Mouse (Mus musculus) frontal cortex, adult (tissue): ENCODE measurements around the gene Exoc2.
A peak's percentile ranks its signal among the peaks of the same experiment; 100 is the strongest.

ENCODE experiments used
- ATAC-seq: cut with Nextera tagmentation; 2 replicates; pipeline ENCODE4 v1.9.2; 2017; ENCODE audit warnings: mild to moderate bottlenecking, moderate library complexity, mixed read lengths; ENCODE audit not compliant: low TSS enrichment

Exoc2 gene

GRCm38 (mm10) chr13:30973501-30974246 is at the start of gene Exoc2, which contains the start of gene Gm5447:
TSS of gene Exoc2 (minus strand) at chr13:30974093.
TSS of gene Gm5447 (plus strand) at chr13:30974204.
- peak; percentile 94 for ATAC-seq

GRCm38 (mm10) chr13:31023664-31024063 is 49.8 kb upstream of the Exoc2 start:
- ATAC-seq, result no peak

GRCm38 (mm10) chr13:31021927-31022326 is 48.0 kb upstream of the Exoc2 start:
- ATAC-seq, result no peak

GRCm38 (mm10) chr13:31021514-31021913 is 47.6 kb upstream of the Exoc2 start:
- ATAC-seq, result no peak

- ATAC-seq, result no peak
Observed at GRCm38 (mm10) chr13:31017545-31017944, 43.7 kb upstream of the Exoc2 start.

GRCm38 (mm10) chr13:31004995-31005394 is 31.1 kb upstream of the Exoc2 start:
- no peak for ATAC-seq

- ATAC-seq, result no peak
Observed at GRCm38 (mm10) chr13:31004458-31004857, 30.6 kb upstream of the Exoc2 start.

GRCm38 (mm10) chr13:30999799-31000198 is 25.9 kb upstream of the Exoc2 start:
- no peak for ATAC-seq

- ATAC-seq, result peak; percentile 84
Observed at GRCm38 (mm10) chr13:30997526-30998253, 23.8 kb upstream of the Exoc2 start.

- no peak for ATAC-seq
Observed at GRCm38 (mm10) chr13:30994249-30994858, 20.5 kb upstream of the Exoc2 start.

- peak; percentile 90 for ATAC-seq
Observed at GRCm38 (mm10) chr13:30993819-30994218, 19.9 kb upstream of the Exoc2 start.

GRCm38 (mm10) chr13:30990233-30990632 is 16.3 kb upstream of the Exoc2 start:
- ATAC-seq, result no peak

GRCm38 (mm10) chr13:30989710-30990109 is 15.8 kb upstream of the Exoc2 start:
- no peak for ATAC-seq

GRCm38 (mm10) chr13:30987686-30988085 is 13.8 kb upstream of the Exoc2 start:
- no peak for ATAC-seq

- no peak for ATAC-seq
Observed at GRCm38 (mm10) chr13:30986934-30987455, 13.1 kb upstream of the Exoc2 start.

- ATAC-seq, result peak; percentile 95
Observed at GRCm38 (mm10) chr13:30985598-30986466, 11.9 kb upstream of the Exoc2 start.

GRCm38 (mm10) chr13:30985275-30985597 is 11.3 kb upstream of the Exoc2 start:
- no peak for ATAC-seq

- ATAC-seq, result no peak
Observed at GRCm38 (mm10) chr13:30981666-30982065, 7.8 kb upstream of the Exoc2 start.

GRCm38 (mm10) chr13:30978224-30978623 is 4.3 kb upstream of the Exoc2 start:
- ATAC-seq, result peak; percentile 58

GRCm38 (mm10) chr13:30976536-30977084 is 2.7 kb upstream of the Exoc2 start:
- 0 out of 2 replicates have a peak, but pooled peaks have one; percentile 8 for ATAC-seq

- ATAC-seq, result no peak
Observed at GRCm38 (mm10) chr13:30974247-30974630, 346 bp upstream of the Exoc2 start.
